Mouse (Mus musculus) ES-E14 (cell line): ENCODE results near the gene Mapkap1.

Experiments used
- CHD2 ChIP-seq: IDR thresholded peaks from 2 replicates; pipeline ENCODE4 v1.6.1; 2014; ENCODE audit warnings: mild to moderate bottlenecking, low read depth, low read length, inconsistent platforms
- HCFC1 ChIP-seq: IDR thresholded peaks from 2 replicates; pipeline ENCODE4 v1.6.1; 2012; ENCODE audit warnings: low read length, inconsistent platforms, borderline replicate concordance; ENCODE audit not compliant: insufficient read depth
- ZC3H11A ChIP-seq: IDR thresholded peaks from 2 replicates; pipeline ENCODE4 v1.6.1; 2012; ENCODE audit warnings: low read depth, mild to moderate bottlenecking, inconsistent platforms, low read length, borderline replicate concordance
- ZNF384 ChIP-seq: IDR thresholded peaks from 2 replicates; pipeline ENCODE4 v1.6.1; 2012; ENCODE audit warnings: low read depth, low read length, inconsistent platforms

DNA sequence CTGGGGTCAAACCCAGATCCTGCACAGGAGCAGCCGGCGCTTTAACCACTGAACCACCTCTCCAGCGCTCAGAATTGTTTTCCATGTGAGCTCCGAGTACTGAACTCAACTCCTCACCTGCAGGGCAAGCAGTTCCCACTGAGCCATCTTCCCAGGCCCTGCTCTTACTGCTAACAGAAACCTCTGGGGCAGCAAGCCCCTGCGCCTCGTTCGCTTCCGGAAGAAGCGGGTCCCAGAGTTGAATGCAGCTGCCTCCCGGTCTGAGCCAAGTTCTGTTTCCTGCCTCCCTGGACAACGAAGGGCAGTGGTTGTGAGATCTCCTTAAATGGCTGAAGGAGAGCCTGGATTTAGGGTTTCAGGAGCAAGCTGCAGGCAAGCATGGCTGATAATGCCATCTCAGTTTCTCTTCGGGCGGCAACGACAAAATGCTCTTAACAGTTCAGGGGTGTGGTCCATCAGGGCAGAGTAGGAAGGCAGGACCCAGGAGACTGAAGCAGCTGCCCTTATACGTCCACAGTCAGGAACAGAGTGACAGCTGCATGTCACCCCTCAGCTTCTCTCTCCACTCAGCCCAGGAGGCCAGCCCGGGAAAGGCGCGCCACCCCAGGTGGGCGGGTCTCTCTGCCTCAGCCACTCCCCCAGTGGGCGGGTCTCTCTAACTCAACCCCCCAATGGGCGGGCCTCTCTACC, 239.4 kb downstream of the Mapkap1 start:
- no peak for TF ChIP-seq ZNF384
- TF ChIP-seq CHD2: no peak
- TF ChIP-seq ZC3H11A: no peak
- no peak for TF ChIP-seq HCFC1
